Mouse (Mus musculus): Measurements from ENCODE around the gene Plekhm3.

Gene Plekhm3

GRCm38 (mm10) chr1:64928542-64928941, 28.1 kb downstream of the Plekhm3 start:
- no peak for DNase-seq (ENCODE audit: extremely low spot score, low spot score)

GRCm38 (mm10) chr1:64927437-64928274, 29.0 kb downstream of the Plekhm3 start:
- DNase-seq (ENCODE audit: extremely low spot score, low spot score) = no peak

- no peak for DNase-seq (ENCODE audit: extremely low spot score, low spot score)
Measured at GRCm38 (mm10) chr1:64925594-64925993, 31.0 kb downstream of the Plekhm3 start.

GRCm38 (mm10) chr1:64924283-64924682, 32.3 kb downstream of the Plekhm3 start:
- no peak for DNase-seq (ENCODE audit: extremely low spot score, low spot score)

GRCm38 (mm10) chr1:64918810-64919528, 37.7 kb downstream of the Plekhm3 start:
- no peak for DNase-seq (ENCODE audit: extremely low spot score, low spot score)

- no peak for DNase-seq (ENCODE audit: extremely low spot score, low spot score)
Measured at GRCm38 (mm10) chr1:64917966-64918365, 38.7 kb downstream of the Plekhm3 start.

GRCm38 (mm10) chr1:64916884-64917507, 39.6 kb downstream of the Plekhm3 start:
- DNase-seq (ENCODE audit: extremely low spot score, low spot score) = no peak

GRCm38 (mm10) chr1:64914356-64914755, 42.3 kb downstream of the Plekhm3 start:
- DNase-seq (ENCODE audit: extremely low spot score, low spot score) = no peak

GRCm38 (mm10) chr1:64907740-64908139, 48.9 kb downstream of the Plekhm3 start:
- DNase-seq (ENCODE audit: extremely low spot score, low spot score) = no peak

GRCm38 (mm10) chr1:64906226-64906625, 50.4 kb downstream of the Plekhm3 start:
- DNase-seq (ENCODE audit: extremely low spot score, low spot score) = no peak

GRCm38 (mm10) chr1:64903415-64903814, 53.2 kb downstream of the Plekhm3 start:
- DNase-seq (ENCODE audit: extremely low spot score, low spot score) = peak; percentile 5

- peak; percentile 6 for DNase-seq (ENCODE audit: extremely low spot score, low spot score)
Measured at GRCm38 (mm10) chr1:64902804-64903203, 53.8 kb downstream of the Plekhm3 start.

- DNase-seq (ENCODE audit: extremely low spot score, low spot score) = no peak
Measured at GRCm38 (mm10) chr1:64899763-64900162, 56.9 kb downstream of the Plekhm3 start.

- no peak for DNase-seq (ENCODE audit: extremely low spot score, low spot score)
Measured at GRCm38 (mm10) chr1:64897485-64897884, 59.1 kb downstream of the Plekhm3 start.

GRCm38 (mm10) chr1:64893806-64894205, 62.8 kb downstream of the Plekhm3 start:
- no peak for DNase-seq (ENCODE audit: extremely low spot score, low spot score)

GRCm38 (mm10) chr1:64891332-64891731, 65.3 kb downstream of the Plekhm3 start:
- DNase-seq (ENCODE audit: extremely low spot score, low spot score) = no peak

- DNase-seq (ENCODE audit: extremely low spot score, low spot score) = no peak
Measured at GRCm38 (mm10) chr1:64887502-64888203, 69.0 kb downstream of the Plekhm3 start.

GRCm38 (mm10) chr1:64886718-64887117, 69.9 kb downstream of the Plekhm3 start:
- DNase-seq (ENCODE audit: extremely low spot score, low spot score) = no peak

- DNase-seq (ENCODE audit: extremely low spot score, low spot score) = no peak
Measured at GRCm38 (mm10) chr1:64885328-64885727, 71.3 kb downstream of the Plekhm3 start.

- DNase-seq (ENCODE audit: extremely low spot score, low spot score) = no peak
Measured at GRCm38 (mm10) chr1:64884007-64884406, 72.6 kb downstream of the Plekhm3 start.

GRCm38 (mm10) chr1:64880613-64881012, 76.0 kb downstream of the Plekhm3 start:
- DNase-seq (ENCODE audit: extremely low spot score, low spot score) = no peak

Data from neural tube, embryonic 10.5 days (tissue).